In the genomic region with DNA sequence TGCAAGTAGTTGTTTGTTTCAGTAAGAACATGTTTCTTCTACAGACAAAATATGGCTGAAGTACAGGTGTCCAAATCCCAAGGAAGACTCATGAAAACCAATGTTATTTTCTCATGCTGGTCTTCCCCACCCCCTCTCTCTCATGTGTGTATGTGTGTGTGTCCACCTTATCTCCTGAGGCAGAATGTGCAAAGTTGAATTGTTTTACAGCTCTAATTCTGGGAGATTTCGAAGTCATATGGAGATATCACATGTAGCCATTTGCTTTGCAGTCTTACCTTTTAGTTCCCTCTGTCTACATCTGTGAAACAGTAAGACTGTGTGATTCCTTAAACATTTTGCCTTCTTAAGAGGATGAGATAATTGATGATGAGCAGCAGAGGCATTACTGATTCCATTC, we compare ENCODE assay signal across 32 mouse cellular contexts.
"Had no signal": no experiment of that assay in that cellular context is flagged by ENCODE, and none has a peak within 500 bp of the region (broad histone marks: within the 10 kb centered on the region; RNA-seq: fewer than 3 reads in every experiment).

No protein-coding gene starts in this region.

- DNase-seq: left cerebral cortex, postnatal 4 days; liver; liver, embryonic 13.5 days; liver, postnatal 0 days; lung, adult 18-20 months; lung, adult 2 months; lung, embryonic 14.5 days; lung, postnatal 10 days; lung, postnatal 14 days; lung, postnatal 36 days; lung, postnatal 4 days; midbrain, embryonic 14.5 days had no signal

- H3K27ac ChIP-seq: limb, embryonic 10.5 days; limb, embryonic 12.5 days; limb, embryonic 13.5 days; limb, embryonic 15.5 days; liver, embryonic 12.5 days; liver, embryonic 13.5 days; liver, embryonic 14.5 days; liver, embryonic 15.5 days; lung, embryonic 15.5 days; macrophage; midbrain, embryonic 10.5 days; midbrain, embryonic 12.5 days; midbrain, embryonic 13.5 days; midbrain, embryonic 15.5 days; neural tube, embryonic 12.5 days had no signal

- H3K9ac ChIP-seq: limb, embryonic 12.5 days; limb, embryonic 13.5 days; limb, embryonic 15.5 days; liver, embryonic 12.5 days; liver, embryonic 13.5 days; liver, embryonic 14.5 days; liver, embryonic 15.5 days; liver, postnatal 0 days; lung, embryonic 14.5 days; lung, embryonic 15.5 days; midbrain, embryonic 12.5 days; midbrain, embryonic 13.5 days; midbrain, embryonic 15.5 days; neural tube, embryonic 12.5 days had no signal

- H3K27me3 ChIP-seq: limb, embryonic 12.5 days; limb, embryonic 13.5 days; limb, embryonic 15.5 days; liver, embryonic 12.5 days; liver, embryonic 13.5 days; liver, embryonic 15.5 days; lung, embryonic 15.5 days; megakaryocyte, embryonic 14.5 days; midbrain, embryonic 12.5 days; midbrain, embryonic 13.5 days; midbrain, embryonic 15.5 days; neural tube, embryonic 12.5 days had no signal

- H3K4me2 ChIP-seq: limb, embryonic 12.5 days; limb, embryonic 13.5 days; limb, embryonic 15.5 days; liver, embryonic 11.5 days; liver, embryonic 12.5 days; liver, embryonic 13.5 days; liver, embryonic 15.5 days; lung, embryonic 14.5 days; lung, embryonic 15.5 days; midbrain, embryonic 11.5 days; midbrain, embryonic 12.5 days; midbrain, embryonic 13.5 days; midbrain, embryonic 15.5 days; neural tube, embryonic 12.5 days had no signal

- ATAC-seq: liver, embryonic 12.5 days; liver, postnatal 0 days; lung, postnatal 0 days; midbrain, embryonic 13.5 days; midbrain, embryonic 15.5 days; midbrain, embryonic 16.5 days had no signal

- H3K4me1 ChIP-seq: limb, embryonic 10.5 days; limb, embryonic 12.5 days; limb, embryonic 13.5 days; limb, embryonic 15.5 days; liver, embryonic 12.5 days; liver, embryonic 13.5 days; liver, embryonic 15.5 days; lung, embryonic 15.5 days; megakaryocyte, embryonic 14.5 days; midbrain, embryonic 10.5 days; midbrain, embryonic 12.5 days; midbrain, embryonic 13.5 days; midbrain, embryonic 15.5 days; neural tube, embryonic 12.5 days had no signal

- H3K36me3 ChIP-seq: limb, embryonic 10.5 days; limb, embryonic 12.5 days; limb, embryonic 13.5 days; limb, embryonic 15.5 days; liver, embryonic 12.5 days; liver, embryonic 13.5 days; liver, embryonic 15.5 days; lung, embryonic 15.5 days; midbrain, embryonic 10.5 days; midbrain, embryonic 12.5 days; midbrain, embryonic 13.5 days; midbrain, embryonic 15.5 days; neural tube, embryonic 12.5 days had no signal

- H3K4me3 ChIP-seq: limb, embryonic 10.5 days; limb, embryonic 12.5 days; limb, embryonic 13.5 days; limb, embryonic 15.5 days; liver, embryonic 12.5 days; liver, embryonic 13.5 days; liver, embryonic 15.5 days; lung, embryonic 15.5 days; megakaryocyte, embryonic 14.5 days; midbrain, embryonic 10.5 days; midbrain, embryonic 12.5 days; midbrain, embryonic 13.5 days; midbrain, embryonic 15.5 days; myocyte; neural tube, embryonic 12.5 days had no signal

- H3K9me3 ChIP-seq: limb, embryonic 10.5 days; limb, embryonic 12.5 days; limb, embryonic 13.5 days; limb, embryonic 15.5 days; liver, embryonic 12.5 days; liver, embryonic 13.5 days; liver, embryonic 15.5 days; lung, embryonic 15.5 days; megakaryocyte, embryonic 14.5 days; midbrain, embryonic 10.5 days; midbrain, embryonic 12.5 days; midbrain, embryonic 13.5 days; midbrain, embryonic 15.5 days; neural tube, embryonic 12.5 days had no signal
